Mouse (Mus musculus): ENCODE measurements at regions not wholly inside any gene's neighbourhood (a gene's known extent, or its start where the extent isn't known, plus 50 kb on each side); places are given as distances from the start of the nearest gene placed in this dataset.

- peaks cover 2% of the 10 kb centered on the region; the same call in 1 of the 2 replicates for H3K27me3 ChIP-seq (ENCODE audit: insufficient read depth, low read length)
- no peak overlapping the region for H3K4me3 ChIP-seq (ENCODE audit: low read length)
- H3K27ac ChIP-seq (ENCODE audit: low read length) = no peak overlapping the region
- no peaks in the 10 kb centered on the region for H3K4me1 ChIP-seq (ENCODE audit: insufficient read depth, low read length)
- H3K9ac ChIP-seq (replicated peaks; ENCODE audit: low read length) = no peak overlapping the region
- no peak overlapping the region for H3K4me2 ChIP-seq (replicated peaks; ENCODE audit: low read depth, low read length)
- no peaks in the 10 kb centered on the region for H3K36me3 ChIP-seq (ENCODE audit: insufficient read depth, low read length)
- no peak for ATAC-seq (ENCODE audit: low FRiP score, low TSS enrichment)
- H3K9me3 ChIP-seq (ENCODE audit: low read length) = no peaks in the 10 kb centered on the region
These were observed 96.3 kb upstream of the Nhs start for GRCm38 (mm10) chrX:162255873-162256272.

GRCm38 (mm10) chrX:162241291-162241690 is 81.8 kb upstream of the Nhs start:
- Histone ChIP-seq H3K4me1 (ENCODE audit: insufficient read depth, low read length) (no peaks in the 10 kb centered on the region), H3K9ac (replicated peaks; ENCODE audit: low read length) (no peak overlapping the region), H3K9me3 (ENCODE audit: low read length) (no peaks in the 10 kb centered on the region), H3K27ac (ENCODE audit: low read length) (no peak overlapping the region), H3K4me3 (ENCODE audit: low read length) (no peak overlapping the region), H3K4me2 (replicated peaks; ENCODE audit: low read depth, low read length) (no peak overlapping the region), H3K27me3 (ENCODE audit: insufficient read depth, low read length) (peaks cover 8% of the 10 kb centered on the region; the same call in 1 of the 2 replicates), H3K36me3 (ENCODE audit: insufficient read depth, low read length) (no peaks in the 10 kb centered on the region)
- no peak for ATAC-seq (ENCODE audit: low FRiP score, low TSS enrichment)
- WGBS = 57% methylated on average over 3 of the region's 3 CpGs

- WGBS = 36% methylated on average over 5 of the region's 5 CpGs
- H3K4me1 ChIP-seq (ENCODE audit: insufficient read depth, low read length) = no peaks in the 10 kb centered on the region
- no peaks in the 10 kb centered on the region for H3K9me3 ChIP-seq (ENCODE audit: low read length)
- no peaks in the 10 kb centered on the region for H3K36me3 ChIP-seq (ENCODE audit: insufficient read depth, low read length)
- H3K27ac ChIP-seq (ENCODE audit: low read length) = no peak overlapping the region
- no peak overlapping the region for H3K4me3 ChIP-seq (ENCODE audit: low read length)
- H3K27me3 ChIP-seq (ENCODE audit: insufficient read depth, low read length) = peaks cover 8% of the 10 kb centered on the region; the same call in 1 of the 2 replicates
- H3K9ac ChIP-seq (replicated peaks; ENCODE audit: low read length) = no peak overlapping the region
- ATAC-seq (ENCODE audit: low FRiP score, low TSS enrichment) = no peak
- H3K4me2 ChIP-seq (replicated peaks; ENCODE audit: low read depth, low read length) = no peak overlapping the region
These were observed 76.0 kb upstream of the Nhs start for GRCm38 (mm10) chrX:162235552-162235951.

- no peaks in the 10 kb centered on the region for H3K36me3 ChIP-seq (ENCODE audit: insufficient read depth, low read length)
- H3K4me2 ChIP-seq (replicated peaks; ENCODE audit: low read depth, low read length) = no peak overlapping the region
- H3K4me1 ChIP-seq (ENCODE audit: insufficient read depth, low read length) = no peaks in the 10 kb centered on the region
- ATAC-seq (ENCODE audit: low FRiP score, low TSS enrichment) = no peak
- H3K27ac ChIP-seq (ENCODE audit: low read length) = no peak overlapping the region
- H3K4me3 ChIP-seq (ENCODE audit: low read length) = no peak overlapping the region
- no peak overlapping the region for H3K9ac ChIP-seq (replicated peaks; ENCODE audit: low read length)
- WGBS = 43% methylated on average over 2 of the region's 2 CpGs
- no peaks in the 10 kb centered on the region for H3K9me3 ChIP-seq (ENCODE audit: low read length)
- H3K27me3 ChIP-seq (ENCODE audit: insufficient read depth, low read length) = peaks cover 4% of the 10 kb centered on the region; the same call in 1 of the 2 replicates
These were observed 51.3 kb upstream of the Nhs start for GRCm38 (mm10) chrX:162210848-162211247.

All from kidney, embryonic 16.5 days (tissue).